Mouse (Mus musculus) neural tube, embryonic 11.5 days (tissue): ENCODE data around the gene Slc5a6. TPM values are rescaled to one million over a fixed set of nuclear protein-coding genes. Genes with fewer than 3 reads are reported as not detected.
"Not testable (repeated sequence)": the region's sequence is repeated elsewhere in the genome, so short reads cannot be mapped to it uniquely, and the experiment has no call there.

Experiments
- ATAC-seq: fragments of 200-750 bp; cut with Nextera tagmentation; 2 replicates; pipeline ENCODE4 v1.8.0; 2017; ENCODE audit warnings: moderate number of reproducible peaks, mild to moderate bottlenecking, moderate TSS enrichment, moderate library complexity; ENCODE audit not compliant: insufficient read depth, low FRiP score, low TSS enrichment
- DNase-seq: peaks from one replicate; pipeline ENCODE4 v3.0.0-alpha.2; 2015; ENCODE audit warnings: low spot score
- H3K27ac ChIP-seq: fragments of 300-500 bp; sonication (generic); 2 replicates; pipeline ENCODE4 v1.5.1; 2014; ENCODE audit warnings: low read depth, mild to moderate bottlenecking, low read length
- H3K27me3 ChIP-seq: fragments of 300-500 bp; sonication (generic); 2 replicates; pipeline ENCODE4 v1.6.1; 2014; ENCODE audit warnings: mild to moderate bottlenecking, low read length, mixed read lengths; ENCODE audit not compliant: control insufficient read depth, insufficient read depth
- H3K36me3 ChIP-seq: fragments of 300-500 bp; sonication (generic); 2 replicates; pipeline ENCODE4 v1.6.1; 2014; ENCODE audit warnings: mild to moderate bottlenecking, low read length, moderate library complexity, mixed read lengths; ENCODE audit not compliant: control insufficient read depth, insufficient read depth
- H3K4me1 ChIP-seq: fragments of 300-500 bp; sonication (generic); 2 replicates; pipeline ENCODE4 v1.6.1; 2014; ENCODE audit warnings: low read length, mixed read lengths; ENCODE audit not compliant: control insufficient read depth, insufficient read depth
- H3K4me2 ChIP-seq: fragments of 300-500 bp; sonication (generic); 2 replicates; pipeline ENCODE4 v1.6.1; 2014; ENCODE audit warnings: low read depth, mild to moderate bottlenecking, moderate library complexity
- H3K4me3 ChIP-seq: fragments of 300-500 bp; sonication (generic); 2 replicates; pipeline ENCODE4 v1.5.1; 2014; ENCODE audit warnings: low read depth, low read length
- H3K9ac ChIP-seq: fragments of 300-500 bp; sonication (generic); 2 replicates; pipeline ENCODE4 v1.6.1; 2014; ENCODE audit warnings: mild to moderate bottlenecking, low read length
- H3K9me3 ChIP-seq: fragments of 300-500 bp; sonication (generic); 2 replicates; pipeline ENCODE4 v1.6.1; 2016; ENCODE audit warnings: low read length; ENCODE audit not compliant: control insufficient read depth
- WGBS: fragments of 180-500 bp; shearing (Covaris S2); extraction: QIAGEN DNeasy Blood & Tissue Kit; methylation state at CpG from one replicate; pipeline ENCODE4 v1.1.7; 2014; 5-methylcytosine and 5-hydroxymethylcytosine counted together
- polyA plus RNA-seq: library from polyadenylated mRNA; unstranded; fragments of >200 nt; fragmentation: Nextera tagmentation; extraction: Ambion mirVana; gene quantifications from 2 replicates; pipeline ENCODE4 v1.2.1, GENCODE M21; 2014

Gene Slc5a6
- polyA plus RNA-seq, 1 experiment from 2014 or later = 9.7 TPM

DNA sequence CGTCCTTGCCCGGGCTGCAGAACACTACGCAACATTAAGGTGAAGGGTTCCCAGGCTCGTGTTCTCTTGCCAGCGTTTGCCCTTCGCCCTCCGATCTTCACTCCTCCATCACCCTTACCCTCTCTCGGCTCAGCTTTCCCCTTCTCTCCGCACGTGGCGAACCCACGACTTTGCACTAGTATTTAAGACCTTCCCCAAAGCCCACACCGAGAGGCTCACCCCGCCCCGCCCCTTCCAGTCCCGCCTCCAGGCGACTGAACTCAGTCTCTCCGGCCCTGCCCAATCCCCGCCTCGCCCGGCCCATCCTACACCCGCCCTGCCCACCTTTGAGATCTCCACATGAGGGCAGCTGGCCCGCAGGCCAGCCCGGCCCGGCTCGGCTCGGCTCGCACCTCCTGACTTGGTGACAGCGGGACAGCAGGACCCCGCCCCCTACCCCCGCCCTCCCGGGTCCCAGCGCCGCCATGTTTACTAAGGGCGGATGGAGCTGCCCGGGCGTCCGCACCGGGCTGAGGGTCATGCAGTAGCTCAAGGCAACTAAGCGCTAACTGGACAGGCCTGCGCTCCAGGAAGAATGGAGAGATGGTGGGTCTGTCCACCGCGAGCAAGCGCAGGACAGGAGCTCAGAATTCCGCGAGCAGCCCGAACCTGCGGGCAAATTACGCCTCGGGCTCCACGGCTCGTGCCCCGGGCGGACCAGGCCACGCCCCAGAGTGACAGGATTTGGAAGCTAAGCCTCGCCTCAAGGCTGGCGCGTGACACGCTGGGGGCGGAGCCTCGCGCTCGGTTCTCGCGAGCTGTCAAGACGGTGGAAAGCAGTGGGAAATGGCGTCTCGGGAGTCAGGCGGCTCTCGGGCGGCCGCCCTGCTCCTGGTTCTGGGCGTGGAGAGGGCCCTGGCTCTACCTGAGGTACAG is 619 bp downstream of the Slc5a6 start, which contains the start of gene Atraid:
TSS of gene Atraid (plus strand) at position 465 of the 915 bp plus-strand sequence.
- under 1% methylated on average over 73 of the region's 73 CpGs for WGBS
- Histone ChIP-seq H3K9ac (peak within 1 kb of the TSS; percentile 80), H3K27ac (peak within 1 kb of the TSS; percentile 85), H3K27me3 (no peaks in the 10 kb centered on the region), H3K4me2 (peak within 1 kb of the TSS; percentile 77), H3K4me1 (peaks cover 4% of the 10 kb centered on the region; the same call in 1 of the 2 replicates), H3K4me3 (peak within 1 kb of the TSS; percentile 72), H3K36me3 (no peaks in the 10 kb centered on the region; the same call in 1 of the 2 replicates), H3K9me3 (no peaks in the 10 kb centered on the region)
- ATAC-seq (peak; percentile 96), DNase-seq (peak; percentile 99)

DNA sequence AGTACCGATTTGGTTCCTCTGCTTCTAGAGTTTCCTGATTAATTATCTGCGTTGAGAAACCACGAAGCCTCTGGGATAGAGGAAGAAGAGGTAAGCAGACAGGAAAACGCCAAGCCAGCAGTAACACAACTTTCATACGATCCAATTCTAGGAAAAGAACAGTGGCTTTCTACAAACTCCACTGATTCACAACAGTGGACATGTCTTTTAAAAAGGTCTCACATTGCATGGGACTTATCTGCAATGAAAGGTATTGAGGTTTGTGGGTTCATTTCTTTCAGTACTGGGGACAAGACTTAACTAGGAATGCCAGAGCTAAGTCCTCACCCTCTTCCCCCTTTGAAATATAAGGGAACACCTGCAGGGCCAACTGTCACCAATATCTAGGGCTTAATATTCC is 1.6 kb downstream of the Slc5a6 start:
- Histone ChIP-seq H3K4me1 (peaks cover 4% of the 10 kb centered on the region; the same call in 1 of the 2 replicates), H3K4me3 (peak overlapping the region; percentile 72), H3K9ac (0 out of 2 replicates have a peak overlapping the region, but pooled peaks have one; percentile 80), H3K9me3 (no peaks in the 10 kb centered on the region), H3K27ac (no peak overlapping the region), H3K4me2 (peak overlapping the region; percentile 77), H3K27me3 (no peaks in the 10 kb centered on the region), H3K36me3 (no peaks in the 10 kb centered on the region)
- ATAC-seq (no peak), DNase-seq (no peak)
- 80% methylated on average over 5 of the region's 5 CpGs for WGBS

DNA sequence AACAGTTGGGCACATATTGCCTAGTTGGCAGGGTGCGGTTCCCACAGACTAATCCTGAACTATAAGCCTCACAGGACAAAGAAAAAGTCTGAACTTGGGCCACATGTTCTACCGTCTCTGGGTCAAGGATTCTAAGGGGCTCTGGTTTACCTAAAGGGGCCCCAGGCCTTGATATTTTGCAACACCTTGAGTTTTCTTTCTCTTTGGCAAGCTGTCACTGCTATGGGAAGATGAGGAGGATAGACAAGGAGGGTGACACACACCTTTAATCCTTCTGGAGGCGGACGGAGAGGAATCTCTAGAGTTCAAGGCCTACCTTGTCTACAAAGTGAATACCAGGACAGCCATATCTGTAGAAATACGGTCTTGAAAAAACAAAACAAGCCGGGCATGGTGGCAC is 2.3 kb downstream of the Slc5a6 start:
- no peak for ATAC-seq
- 92% methylated on average over 6 of the region's 6 CpGs for WGBS
- H3K4me3 ChIP-seq = no peak overlapping the region

GRCm38 (mm10) chr5:31038171-31038845 is 10.4 kb downstream of the Slc5a6 start:
- Histone ChIP-seq H3K4me3 (no peak overlapping the region), H3K9ac (no peak overlapping the region), H3K27ac (no peak overlapping the region), H3K36me3 (no peaks in the 10 kb centered on the region), H3K27me3 (no peaks in the 10 kb centered on the region), H3K4me2 (no peak overlapping the region), H3K4me1 (no peaks in the 10 kb centered on the region), H3K9me3 (no peaks in the 10 kb centered on the region)
- WGBS = 87% methylated on average over 7 of the region's 7 CpGs
- DNase-seq = no peak
- no peak for ATAC-seq

More for the DNA sequence above, 2.3 kb downstream of the Slc5a6 start:
- DNase-seq = no peak
- no peak overlapping the region for H3K4me2 ChIP-seq
- H3K36me3 ChIP-seq = no peaks in the 10 kb centered on the region
- H3K27me3 ChIP-seq = no peaks in the 10 kb centered on the region
- H3K9me3 ChIP-seq = no peaks in the 10 kb centered on the region
- H3K9ac ChIP-seq = no peak overlapping the region
- H3K4me1 ChIP-seq = peaks cover 4% of the 10 kb centered on the region; the same call in 1 of the 2 replicates
- H3K27ac ChIP-seq = no peak overlapping the region

DNA sequence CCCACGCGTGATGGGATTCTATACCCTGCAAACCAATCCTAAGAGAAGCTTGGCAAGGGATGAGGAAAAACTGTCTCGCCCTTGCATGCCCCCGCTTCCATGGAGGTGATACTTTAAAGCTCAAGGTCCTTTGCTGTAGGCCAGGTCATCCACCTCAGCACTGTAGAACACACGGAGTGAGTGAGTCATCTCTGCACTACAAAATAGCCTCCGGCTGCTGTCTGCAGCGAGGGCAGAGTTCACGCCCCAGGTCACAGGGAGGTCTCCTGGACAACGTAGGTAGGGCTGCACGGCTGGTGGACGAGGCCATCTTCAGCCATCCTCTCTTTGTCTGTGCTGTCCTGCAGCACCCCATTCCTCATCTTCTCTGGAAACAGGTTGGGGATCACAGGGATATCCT is 12.2 kb downstream of the Slc5a6 start:
- not testable (repeated sequence) for H3K27me3 ChIP-seq, DNase-seq, ATAC-seq, H3K9me3 ChIP-seq, H3K36me3 ChIP-seq, H3K27ac ChIP-seq, H3K9ac ChIP-seq, H3K4me1 ChIP-seq, H3K4me2 ChIP-seq, H3K4me3 ChIP-seq
- WGBS = 87% methylated on average over 11 of the region's 11 CpGs

DNA sequence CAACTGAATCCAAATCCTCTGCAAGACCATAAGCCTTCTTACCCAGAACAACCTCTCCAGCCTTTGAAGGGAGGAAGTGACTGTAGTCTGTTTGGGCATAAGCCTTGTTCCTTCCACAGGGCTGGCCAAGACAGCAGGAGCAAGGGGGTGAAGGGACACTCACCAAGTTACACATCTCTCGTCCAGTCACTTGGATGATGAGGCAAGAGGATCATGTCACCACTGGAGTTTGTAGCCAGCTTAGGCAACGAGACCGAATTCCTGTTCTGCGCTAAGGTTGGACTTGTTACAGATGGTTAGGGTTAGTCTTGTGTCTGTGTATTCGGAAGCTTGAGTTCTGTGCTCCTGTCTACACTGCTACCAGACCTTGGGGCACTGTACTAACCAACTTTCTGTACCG is 14.1 kb downstream of the Slc5a6 start:
- Histone ChIP-seq H3K27me3 (no peaks in the 10 kb centered on the region), H3K4me2 (no peak overlapping the region), H3K9me3 (no peaks in the 10 kb centered on the region), H3K4me1 (no peaks in the 10 kb centered on the region), H3K36me3 (no peaks in the 10 kb centered on the region), H3K4me3 (no peak overlapping the region), H3K9ac (no peak overlapping the region), H3K27ac (no peak overlapping the region)
- WGBS = 91% methylated on average over 6 of the region's 6 CpGs
- DNase-seq (no peak), ATAC-seq (no peak)

GRCm38 (mm10) chr5:31031508-31031907 is 17.2 kb downstream of the Slc5a6 start:
- H3K27me3 ChIP-seq = no peaks in the 10 kb centered on the region
- no peak overlapping the region for H3K4me2 ChIP-seq
- no peak for DNase-seq
- no peaks in the 10 kb centered on the region for H3K4me1 ChIP-seq
- no peaks in the 10 kb centered on the region for H3K36me3 ChIP-seq
- H3K9me3 ChIP-seq = no peaks in the 10 kb centered on the region
- H3K9ac ChIP-seq = no peak overlapping the region
- no peak overlapping the region for H3K27ac ChIP-seq
- no peak overlapping the region for H3K4me3 ChIP-seq
- ATAC-seq = no peak
- 88% methylated on average over 8 of the region's 8 CpGs for WGBS

DNA sequence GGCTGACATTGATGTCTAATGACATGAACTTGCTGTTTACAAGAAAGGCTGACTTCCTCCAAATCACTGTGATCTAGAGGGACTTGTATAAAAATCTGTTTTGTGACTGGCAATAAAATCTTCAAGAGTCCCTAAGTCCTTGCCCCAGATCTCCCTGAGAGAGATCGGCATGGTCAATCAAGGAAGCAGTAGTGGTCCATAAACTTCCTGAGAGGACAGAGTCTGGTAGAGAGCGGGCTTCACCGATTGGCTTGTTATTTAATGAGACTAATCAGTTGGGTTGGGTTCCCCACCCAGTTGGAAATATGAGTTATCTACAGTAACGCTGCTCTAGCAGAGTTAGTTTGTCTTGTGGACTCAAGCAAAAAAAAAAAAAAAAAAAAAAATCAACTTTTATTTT is 17.8 kb downstream of the Slc5a6 start:
- no peak overlapping the region for H3K9ac ChIP-seq
- no peaks in the 10 kb centered on the region for H3K9me3 ChIP-seq
- no peaks in the 10 kb centered on the region for H3K4me1 ChIP-seq
- DNase-seq (no peak), ATAC-seq (no peak)
- no peaks in the 10 kb centered on the region for H3K27me3 ChIP-seq
- H3K4me2 ChIP-seq = no peak overlapping the region
- no peaks in the 10 kb centered on the region for H3K36me3 ChIP-seq
- no peak overlapping the region for H3K4me3 ChIP-seq
- no peak overlapping the region for H3K27ac ChIP-seq
- 73% methylated on average over 4 of the region's 4 CpGs for WGBS
